Mouse (Mus musculus) heart, embryonic 15.5 days (tissue): ENCODE data around the gene Zfp541. TPM values are rescaled to one million over a fixed set of nuclear protein-coding genes. Genes with fewer than 3 reads are reported as not detected.

Experiments
- ATAC-seq: fragments of 200-750 bp; cut with Nextera tagmentation; replicated peaks from 2 replicates; pipeline ENCODE4 v1.8.0; 2017; ENCODE audit warnings: low read depth, moderate TSS enrichment; ENCODE audit not compliant: insufficient number of reproducible peaks, insufficient read depth, low FRiP score
- H3K27ac ChIP-seq: fragments of 300-500 bp; sonication (generic); 2 replicates; pipeline ENCODE4 v1.5.1; 2015; ENCODE audit warnings: mild to moderate bottlenecking, inconsistent platforms
- H3K27me3 ChIP-seq: fragments of 300-500 bp; sonication (generic); 2 replicates; pipeline ENCODE4 v1.6.1; 2015; ENCODE audit warnings: inconsistent platforms
- H3K36me3 ChIP-seq: fragments of 300-500 bp; sonication (generic); 2 replicates; pipeline ENCODE4 v1.6.1; 2015; ENCODE audit warnings: mild to moderate bottlenecking, inconsistent platforms
- H3K4me1 ChIP-seq: fragments of 300-500 bp; sonication (generic); replicated peaks from 2 replicates; pipeline ENCODE4 v1.6.1; 2015; ENCODE audit warnings: inconsistent platforms
- H3K4me2 ChIP-seq: fragments of 300-500 bp; sonication (generic); 2 replicates; pipeline ENCODE4 v1.6.1; 2015; ENCODE audit warnings: inconsistent platforms, mild to moderate bottlenecking, moderate library complexity
- H3K4me3 ChIP-seq: fragments of 300-500 bp; sonication (generic); 2 replicates; pipeline ENCODE4 v1.5.1; 2015; ENCODE audit warnings: mild to moderate bottlenecking, inconsistent platforms
- H3K9ac ChIP-seq: fragments of 300-500 bp; sonication (generic); 2 replicates; pipeline ENCODE4 v1.6.1; 2015; ENCODE audit warnings: mild to moderate bottlenecking, inconsistent platforms
- H3K9me3 ChIP-seq: fragments of 300-500 bp; sonication (generic); replicated peaks from 2 replicates; pipeline ENCODE4 v1.6.1; 2016; ENCODE audit warnings: inconsistent platforms
- WGBS: fragments of 180-500 bp; shearing (Covaris S2); methylation state at CpG from one replicate; pipeline ENCODE4 v1.1.7; 2015; ENCODE audit warnings: mixed read lengths; 5-methylcytosine and 5-hydroxymethylcytosine counted together
- polyA plus RNA-seq: library from polyadenylated mRNA; unstranded; fragments of >200 nt; fragmentation: Nextera tagmentation; extraction: Ambion mirVana; gene quantifications from 2 replicates; pipeline ENCODE4 v1.2.1, GENCODE M21; 2015

Zfp541 gene
- polyA plus RNA-seq, 1 experiment from 2014 or later: not detected

GRCm38 (mm10) chr7:16055665-16056064 lies 5.9 kb upstream of the Zfp541 start:
- H3K4me3 ChIP-seq: no peak overlapping the region
- H3K9ac ChIP-seq: no peak overlapping the region
- H3K4me2 ChIP-seq: no peak overlapping the region
- peaks cover 10% of the 10 kb centered on the region; the same call in 1 of the 2 replicates for H3K27me3 ChIP-seq
- no peaks in the 10 kb centered on the region for H3K36me3 ChIP-seq
- no peak overlapping the region for H3K27ac ChIP-seq
- H3K9me3 ChIP-seq: no peaks in the 10 kb centered on the region
- 74% methylated on average over 6 of the region's 6 CpGs for WGBS
- H3K4me1 ChIP-seq: peaks cover 13% of the 10 kb centered on the region
- no peak for ATAC-seq

DNA sequence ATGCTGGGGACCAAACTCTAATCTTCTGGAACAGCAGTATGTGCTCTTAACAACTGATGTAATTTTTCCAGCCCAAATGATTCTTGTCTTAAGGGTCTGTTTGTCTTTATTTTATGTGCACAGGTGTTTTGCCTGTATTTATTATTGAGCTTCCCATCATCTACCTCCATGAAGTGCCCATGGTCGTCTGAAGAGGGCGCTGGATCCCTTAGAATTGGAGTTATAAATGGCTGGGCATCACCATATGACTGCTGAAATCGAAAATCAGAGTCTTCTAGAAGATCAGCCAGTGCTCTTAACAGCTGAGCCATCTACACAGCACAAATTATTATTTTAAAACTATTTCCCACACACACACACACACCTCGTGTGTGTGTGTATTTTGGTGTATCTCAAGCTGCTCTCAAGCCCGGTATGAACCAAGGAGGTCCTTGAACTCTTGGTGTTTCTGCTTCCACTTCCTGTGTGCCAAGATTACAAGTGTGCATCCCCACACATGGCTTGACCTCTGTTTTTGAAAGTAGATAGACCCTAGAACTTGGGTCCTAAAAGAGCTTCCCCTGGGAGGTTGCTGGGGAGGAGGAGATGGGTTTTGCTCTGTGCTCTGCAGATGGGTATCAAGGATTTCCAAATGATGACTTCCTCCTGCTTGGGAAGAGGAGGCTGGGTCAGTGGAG lies 5.0 kb upstream of the Zfp541 start:
- peaks cover 19% of the 10 kb centered on the region for H3K27me3 ChIP-seq
- H3K4me2 ChIP-seq: no peak overlapping the region
- no peaks in the 10 kb centered on the region; the same call in 1 of the 2 replicates for H3K9me3 ChIP-seq
- no peak overlapping the region for H3K9ac ChIP-seq
- ATAC-seq: no peak
- no peak overlapping the region for H3K27ac ChIP-seq
- 19% methylated on average over 5 of the region's 5 CpGs for WGBS
- H3K4me3 ChIP-seq: no peak overlapping the region
- no peaks in the 10 kb centered on the region for H3K36me3 ChIP-seq
- H3K4me1 ChIP-seq: peaks cover 14% of the 10 kb centered on the region

DNA sequence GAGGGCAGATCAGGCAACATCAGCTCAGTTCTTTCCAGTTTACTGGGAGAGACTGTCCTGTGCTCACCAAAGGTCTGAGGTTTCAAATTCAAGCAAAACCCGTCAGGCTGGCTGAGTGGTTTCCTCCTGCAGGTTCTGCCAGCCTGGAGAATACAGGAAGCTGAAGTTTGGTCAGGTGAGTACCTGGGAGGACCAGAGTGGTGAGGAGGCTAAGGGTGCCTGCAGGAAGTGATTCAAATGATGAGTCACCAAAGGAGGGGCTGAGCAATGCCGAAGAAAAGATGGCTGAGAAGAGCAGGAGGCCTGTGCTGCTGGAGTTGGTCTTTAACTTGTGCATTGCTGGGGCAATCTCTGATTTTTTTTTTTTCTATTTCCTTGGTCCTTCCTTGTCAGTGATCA lies 4.5 kb upstream of the Zfp541 start:
- ATAC-seq: no peak
- no peak overlapping the region for H3K9ac ChIP-seq
- no peak overlapping the region for H3K4me3 ChIP-seq
- no peak overlapping the region for H3K4me2 ChIP-seq
- no peaks in the 10 kb centered on the region; the same call in 1 of the 2 replicates for H3K9me3 ChIP-seq
- H3K27ac ChIP-seq: no peak overlapping the region
- no peaks in the 10 kb centered on the region for H3K36me3 ChIP-seq
- H3K4me1 ChIP-seq: peaks cover 9% of the 10 kb centered on the region; the same call in 1 of the 2 replicates
- peaks cover 24% of the 10 kb centered on the region for H3K27me3 ChIP-seq
- WGBS: 51% methylated on average over 2 of the region's 2 CpGs

DNA sequence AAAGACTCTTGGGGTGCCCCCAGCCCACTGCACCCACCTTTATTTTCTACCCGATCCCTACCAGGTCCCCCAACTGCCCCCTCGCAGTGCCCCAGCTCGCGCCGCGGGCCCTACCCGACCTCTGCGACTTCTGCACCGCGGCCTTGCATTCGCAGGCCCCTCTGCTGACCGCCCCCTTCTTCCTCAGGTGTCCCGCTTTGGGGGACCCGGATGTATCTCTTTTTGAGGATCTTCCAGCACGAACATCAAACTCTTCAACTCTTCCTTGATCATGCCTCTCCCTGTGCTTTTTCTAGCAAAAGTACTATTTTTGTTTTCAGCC lies 446 bp downstream of the Zfp541 start:
- Histone ChIP-seq H3K9ac (no peak overlapping the region), H3K4me1 (0 out of 2 replicates have a peak, but pooled peaks cover 2% of the 10 kb centered on the region), H3K27me3 (peaks cover 24% of the 10 kb centered on the region), H3K9me3 (no peaks in the 10 kb centered on the region; the same call in 1 of the 2 replicates), H3K27ac (no peak overlapping the region), H3K36me3 (no peaks in the 10 kb centered on the region), H3K4me3 (no peak overlapping the region), H3K4me2 (no peak overlapping the region)
- ATAC-seq: no peak
- WGBS: 60% methylated on average over 15 of the region's 15 CpGs

DNA sequence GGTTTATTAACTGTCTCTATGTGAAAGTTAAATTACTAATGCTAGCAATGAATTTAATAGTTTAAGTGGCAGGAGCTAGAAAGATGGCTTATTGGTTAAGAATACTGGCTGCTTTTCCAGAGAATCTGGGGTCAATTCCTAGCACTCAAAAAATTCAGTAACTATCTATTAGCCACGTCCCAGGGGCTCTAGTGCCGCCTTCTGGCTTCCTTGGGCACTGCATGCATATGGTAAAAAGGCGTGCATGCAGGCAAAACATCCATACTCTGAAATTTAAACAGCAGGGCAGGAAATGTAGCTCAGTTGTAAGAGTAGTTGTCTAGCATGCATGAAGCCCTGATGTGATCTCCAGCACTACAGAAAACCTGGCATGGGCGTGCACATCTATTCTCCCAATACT lies 1.9 kb downstream of the Zfp541 start:
- 31% methylated on average over 4 of the region's 4 CpGs for WGBS
- H3K27ac ChIP-seq: no peak overlapping the region
- 0 out of 2 replicates have a peak, but pooled peaks cover 2% of the 10 kb centered on the region for H3K4me1 ChIP-seq
- no peaks in the 10 kb centered on the region for H3K36me3 ChIP-seq
- H3K4me3 ChIP-seq: no peak overlapping the region
- no peaks in the 10 kb centered on the region; the same call in 1 of the 2 replicates for H3K9me3 ChIP-seq
- no peak overlapping the region for H3K4me2 ChIP-seq
- H3K9ac ChIP-seq: no peak overlapping the region
- no peak for ATAC-seq
- peaks cover 24% of the 10 kb centered on the region for H3K27me3 ChIP-seq

DNA sequence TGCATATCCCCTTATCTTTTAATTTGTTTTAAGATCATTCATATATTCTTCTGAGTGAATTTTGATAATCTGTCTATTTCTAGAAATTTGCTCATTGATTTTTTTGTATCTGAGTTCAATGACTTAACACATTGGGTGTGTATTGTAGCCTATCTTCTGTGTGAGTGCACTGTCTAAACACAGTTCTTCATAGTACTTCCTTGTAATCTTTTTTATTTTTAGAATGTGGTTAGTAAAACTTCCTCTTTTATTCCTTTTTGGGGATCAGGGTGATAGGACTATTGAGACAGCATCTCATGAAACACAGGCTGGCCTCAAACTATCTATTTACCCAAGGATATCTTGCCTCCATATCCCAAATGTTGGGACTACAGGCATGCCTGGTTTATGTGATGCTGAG lies 9.2 kb downstream of the Zfp541 start:
- Histone ChIP-seq H3K9ac (no peak overlapping the region), H3K9me3 (no peaks in the 10 kb centered on the region), H3K4me2 (no peak overlapping the region), H3K4me1 (no peaks in the 10 kb centered on the region), H3K27me3 (no peaks in the 10 kb centered on the region), H3K4me3 (no peak overlapping the region), H3K27ac (no peak overlapping the region), H3K36me3 (no peaks in the 10 kb centered on the region)
- no peak for ATAC-seq

- no peak overlapping the region for H3K27ac ChIP-seq
- no peak overlapping the region for H3K9ac ChIP-seq
- WGBS: 70% methylated on average over 6 of the region's 6 CpGs
- no peaks in the 10 kb centered on the region for H3K9me3 ChIP-seq
- no peak for ATAC-seq
- no peaks in the 10 kb centered on the region for H3K27me3 ChIP-seq
- no peak overlapping the region for H3K4me2 ChIP-seq
- H3K4me3 ChIP-seq: no peak overlapping the region
- H3K4me1 ChIP-seq: no peaks in the 10 kb centered on the region
- H3K36me3 ChIP-seq: no peaks in the 10 kb centered on the region
Measured at GRCm38 (mm10) chr7:16071906-16072305, 10.3 kb downstream of the Zfp541 start.

DNA sequence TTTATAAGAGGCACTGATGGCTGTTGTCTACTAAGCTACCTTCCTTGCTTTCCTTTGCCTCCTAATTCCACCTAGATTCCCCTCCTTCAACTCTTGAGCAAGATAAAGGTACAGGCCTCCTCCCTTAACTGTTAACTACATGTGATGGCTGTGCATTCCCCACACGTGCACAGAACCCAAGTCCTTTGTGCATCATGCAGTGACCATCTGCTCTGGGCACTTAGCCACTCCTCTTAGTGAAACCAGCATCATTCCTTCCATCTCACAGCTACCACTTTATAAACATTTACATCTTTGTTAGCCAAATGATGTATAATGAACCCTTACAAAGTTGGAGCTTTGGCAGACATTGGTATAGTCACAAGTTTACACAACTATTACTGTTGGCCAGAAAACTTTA lies 18.3 kb downstream of the Zfp541 start:
- Histone ChIP-seq H3K27ac (no peak overlapping the region), H3K9ac (no peak overlapping the region), H3K9me3 (no peaks in the 10 kb centered on the region), H3K4me2 (no peak overlapping the region), H3K4me1 (peaks cover 3% of the 10 kb centered on the region; the same call in 1 of the 2 replicates), H3K27me3 (no peaks in the 10 kb centered on the region), H3K36me3 (no peaks in the 10 kb centered on the region), H3K4me3 (no peak overlapping the region)
- ATAC-seq: no peak
- WGBS: 53% methylated on average over 1 of the region's 1 CpGs

DNA sequence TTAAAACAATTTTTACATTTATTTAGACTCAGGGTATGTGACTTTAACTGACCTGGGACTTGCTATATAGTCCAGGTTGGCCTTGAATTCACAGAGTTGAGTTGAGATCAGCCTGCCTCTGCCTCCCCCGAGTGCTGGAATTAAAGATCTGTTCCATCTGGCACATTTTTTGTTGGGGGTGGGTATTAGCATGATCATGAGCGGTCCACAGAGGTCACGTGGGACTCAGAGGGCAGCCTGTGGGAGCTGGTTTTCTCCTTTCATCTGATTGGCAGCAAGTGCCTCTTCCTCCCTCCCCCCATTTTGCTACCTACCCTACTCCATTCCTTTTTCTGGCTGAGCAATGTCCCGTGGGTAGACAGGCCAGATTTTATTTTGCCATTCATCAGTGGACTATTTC lies 19.0 kb downstream of the Zfp541 start:
- H3K9me3 ChIP-seq: no peaks in the 10 kb centered on the region
- ATAC-seq: no peak
- H3K4me3 ChIP-seq: no peak overlapping the region
- no peak overlapping the region for H3K27ac ChIP-seq
- no peaks in the 10 kb centered on the region for H3K27me3 ChIP-seq
- H3K36me3 ChIP-seq: no peaks in the 10 kb centered on the region
- peaks cover 3% of the 10 kb centered on the region; the same call in 1 of the 2 replicates for H3K4me1 ChIP-seq
- WGBS: 57% methylated on average over 4 of the region's 4 CpGs
- H3K4me2 ChIP-seq: no peak overlapping the region
- no peak overlapping the region for H3K9ac ChIP-seq

DNA sequence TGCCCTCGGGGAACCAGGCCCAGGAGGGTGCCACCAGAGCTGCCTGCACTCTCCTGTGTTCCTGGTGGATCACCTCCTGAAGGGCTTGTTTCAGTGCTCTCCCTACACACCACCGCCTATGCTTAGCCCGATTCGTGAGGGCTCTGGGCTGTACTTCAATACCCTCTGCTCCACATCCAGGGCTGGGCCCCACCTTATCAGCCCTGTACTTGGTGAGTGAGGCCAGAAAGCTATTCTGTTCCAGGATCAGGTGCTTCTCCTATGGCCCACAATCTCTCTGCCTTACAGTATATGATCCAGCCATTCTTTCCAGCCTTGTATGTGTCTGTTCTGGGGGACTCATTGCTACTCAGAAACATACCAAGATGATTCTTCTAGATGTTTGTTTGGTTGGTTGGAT lies 21.7 kb downstream of the Zfp541 start:
- whole genome bisulfite sequencing: 44% methylated on average over 4 of the region's 4 CpGs
- H3K4me3 ChIP-seq: no peak overlapping the region
- H3K27me3 ChIP-seq: no peaks in the 10 kb centered on the region
- no peak overlapping the region for H3K4me2 ChIP-seq
- peaks cover 3% of the 10 kb centered on the region; the same call in 1 of the 2 replicates for H3K4me1 ChIP-seq
- no peak for ATAC-seq
- no peaks in the 10 kb centered on the region for H3K9me3 ChIP-seq
- H3K9ac ChIP-seq: no peak overlapping the region
- no peak overlapping the region for H3K27ac ChIP-seq
- H3K36me3 ChIP-seq: no peaks in the 10 kb centered on the region

DNA sequence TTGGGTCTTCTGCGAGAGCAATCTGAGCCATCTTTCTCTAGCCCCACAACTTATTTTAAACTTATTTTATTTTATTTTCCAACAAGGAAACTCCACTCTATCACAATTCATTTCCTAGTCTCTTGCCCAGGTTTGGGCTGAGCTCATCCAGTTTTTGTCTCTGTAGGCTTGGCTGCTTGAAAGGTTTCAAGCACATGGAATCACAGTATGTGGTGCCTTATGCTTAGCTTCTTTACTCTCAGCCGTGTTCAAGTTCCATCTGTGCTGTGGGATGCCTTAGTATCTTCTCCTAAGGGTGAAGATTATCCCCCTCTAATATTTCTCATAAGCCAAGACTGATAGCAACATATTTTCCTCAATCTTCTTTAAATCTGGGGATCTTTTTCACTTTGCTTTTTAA lies 26.0 kb downstream of the Zfp541 start:
- no peaks in the 10 kb centered on the region for H3K36me3 ChIP-seq
- 69% methylated on average over 2 of the region's 2 CpGs for WGBS
- H3K4me3 ChIP-seq: no peak overlapping the region
- ATAC-seq: no peak
- no peaks in the 10 kb centered on the region for H3K9me3 ChIP-seq
- H3K27ac ChIP-seq: no peak overlapping the region
- H3K4me2 ChIP-seq: no peak overlapping the region
- H3K4me1 ChIP-seq: peaks cover 3% of the 10 kb centered on the region; the same call in 1 of the 2 replicates
- no peaks in the 10 kb centered on the region for H3K27me3 ChIP-seq
- H3K9ac ChIP-seq: no peak overlapping the region

- H3K4me3 ChIP-seq: no peak overlapping the region
- H3K9ac ChIP-seq: no peak overlapping the region
- H3K4me1 ChIP-seq: peaks cover 9% of the 10 kb centered on the region
- no peaks in the 10 kb centered on the region for H3K36me3 ChIP-seq
- ATAC-seq: no peak
- H3K4me2 ChIP-seq: no peak overlapping the region
- no peaks in the 10 kb centered on the region for H3K9me3 ChIP-seq
- no peak overlapping the region for H3K27ac ChIP-seq
- H3K27me3 ChIP-seq: 0 out of 2 replicates have a peak, but pooled peaks cover 4% of the 10 kb centered on the region
- WGBS: 63% methylated on average over 3 of the region's 3 CpGs
Measured at GRCm38 (mm10) chr7:16094592-16094991, 33.0 kb downstream of the Zfp541 start.
